Mouse (Mus musculus): ENCODE data around the gene Magi3. TPM values are rescaled to one million over a fixed set of nuclear protein-coding genes. Genes with fewer than 3 reads are reported as not detected.

Gene Magi3
- total RNA-seq, 2 experiments from 2014 or later, result 9.1 to 12.3 TPM

- DNase-seq, result no peak
Measured at GRCm38 (mm10) chr3:104189823-104190222, 30.4 kb downstream of the Magi3 start.

GRCm38 (mm10) chr3:104189234-104189633, 30.9 kb downstream of the Magi3 start:
- DNase-seq, result no peak

DNA sequence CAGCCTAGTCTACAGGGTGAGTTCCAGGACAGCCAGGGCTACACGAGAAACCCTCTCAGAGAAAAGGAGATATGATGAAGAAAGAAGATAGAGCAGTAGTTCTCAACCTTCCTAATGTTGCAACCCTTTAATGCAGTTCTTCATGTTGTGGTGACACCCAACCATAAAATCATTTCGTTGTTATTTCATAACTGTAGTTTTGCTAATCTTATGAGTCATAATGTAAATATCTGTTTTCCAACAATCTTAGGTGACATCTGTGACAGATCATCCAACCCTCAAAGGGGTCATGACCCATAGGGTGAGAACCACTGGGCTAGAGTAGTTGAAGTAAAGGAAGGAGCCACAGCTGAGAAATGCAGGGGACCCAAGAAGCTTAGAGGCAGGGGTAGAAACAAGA, 35.9 kb downstream of the Magi3 start:
- DNase-seq, result no peak

DNA sequence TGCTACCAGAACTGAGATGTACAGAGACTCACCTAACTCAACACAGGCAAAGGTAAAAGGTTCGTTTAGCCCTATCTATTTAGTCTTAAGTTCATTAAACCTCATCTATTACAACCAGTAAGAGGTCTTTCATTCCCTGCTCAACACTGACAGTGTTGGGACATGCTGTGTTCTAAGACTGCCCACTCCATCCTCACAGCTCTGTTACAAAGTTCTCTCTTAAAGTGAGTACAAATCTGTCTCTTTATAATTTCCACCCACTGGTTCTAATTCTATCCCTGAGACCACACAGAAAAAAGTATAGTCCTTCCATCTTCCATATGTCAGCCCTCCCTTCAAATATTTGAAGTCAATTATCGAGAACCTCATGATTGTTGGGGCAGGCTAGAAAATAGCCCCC, 36.5 kb downstream of the Magi3 start:
- no peak for DNase-seq

DNA sequence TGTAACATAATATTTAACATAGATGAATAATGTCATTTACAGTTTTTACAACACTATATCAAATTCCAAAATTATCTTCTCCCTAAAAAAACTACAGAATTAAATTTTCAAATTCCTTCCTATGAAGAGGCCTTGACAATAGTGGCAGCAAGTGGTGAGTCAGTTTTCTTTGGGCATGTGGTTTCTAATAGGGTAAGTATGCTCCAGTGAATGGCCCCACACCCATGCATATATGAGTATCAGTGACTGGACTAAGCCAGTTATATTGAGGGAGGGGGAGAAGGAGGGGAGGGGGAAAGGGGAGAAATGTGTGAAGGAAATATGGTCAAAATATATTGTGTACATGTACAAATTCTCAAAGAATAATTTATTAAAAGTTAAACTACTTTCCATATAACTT, 37.5 kb downstream of the Magi3 start:
- no peak for DNase-seq

DNA sequence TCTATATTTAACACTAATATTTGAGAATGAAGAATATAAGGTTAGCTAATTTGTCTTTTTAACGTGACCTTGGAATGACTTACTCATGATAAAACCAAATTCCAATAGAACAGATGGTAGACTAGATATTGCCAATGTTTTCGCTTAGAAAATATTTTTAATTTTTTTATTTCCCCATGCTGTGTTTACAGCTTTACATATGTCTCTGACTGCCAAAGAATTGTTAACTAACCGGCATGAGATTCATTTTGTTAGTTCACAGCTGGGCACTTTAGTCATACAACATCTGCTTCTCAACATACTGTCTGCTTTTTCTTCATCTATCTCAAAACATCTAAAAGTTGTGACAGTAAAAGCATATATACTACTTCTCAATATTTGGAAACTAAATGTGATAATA, 58.8 kb downstream of the Magi3 start:
- DNase-seq, result no peak

DNA sequence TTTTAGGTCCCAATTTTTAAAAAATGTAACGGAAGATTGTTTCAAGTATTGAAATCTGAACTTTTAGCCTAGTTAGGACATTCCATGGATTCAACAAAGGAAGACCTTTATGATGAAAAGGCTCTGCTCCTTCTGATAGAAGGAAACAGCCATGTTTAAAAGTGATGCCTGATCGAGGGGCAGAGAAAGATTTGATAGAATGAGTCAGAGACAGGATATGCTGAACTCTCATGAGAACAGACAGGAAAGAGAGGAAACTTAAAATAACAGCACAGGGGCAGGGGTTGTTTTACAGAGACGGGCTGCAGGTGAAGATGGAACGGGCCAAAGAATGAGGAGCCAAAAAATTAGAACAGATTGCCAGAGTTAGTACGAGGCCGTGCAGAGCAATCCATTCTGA, 59.6 kb downstream of the Magi3 start:
- DNase-seq, result no peak

GRCm38 (mm10) chr3:104150146-104150545, 70.0 kb downstream of the Magi3 start:
- no peak for DNase-seq

DNA sequence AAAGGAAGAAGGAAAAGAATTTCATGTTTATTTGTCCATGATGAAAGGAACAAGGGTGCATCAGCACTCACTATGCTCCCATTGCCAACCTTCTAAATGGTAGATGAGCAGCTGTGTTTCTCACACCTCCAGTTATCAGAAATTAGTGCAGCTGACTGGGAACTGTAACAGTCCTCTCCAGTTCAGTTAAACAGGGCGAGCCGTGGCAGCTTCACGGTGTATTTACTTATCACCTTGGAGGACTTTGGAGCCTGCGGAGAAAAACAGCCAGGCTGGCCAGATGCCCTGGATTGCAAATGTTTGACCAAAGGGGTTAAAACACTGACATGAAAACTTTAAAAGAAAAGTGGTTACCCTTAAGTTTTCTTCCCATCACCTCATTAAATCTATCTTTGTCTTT, 77.8 kb downstream of the Magi3 start:
- DNase-seq, result no peak

- DNase-seq, result no peak
Measured at GRCm38 (mm10) chr3:104138953-104139450, 81.2 kb downstream of the Magi3 start.

- no peak for DNase-seq
Measured at GRCm38 (mm10) chr3:104125628-104126027, 94.5 kb downstream of the Magi3 start.

GRCm38 (mm10) chr3:104123846-104124245, 96.3 kb downstream of the Magi3 start:
- no peak for DNase-seq

DNA sequence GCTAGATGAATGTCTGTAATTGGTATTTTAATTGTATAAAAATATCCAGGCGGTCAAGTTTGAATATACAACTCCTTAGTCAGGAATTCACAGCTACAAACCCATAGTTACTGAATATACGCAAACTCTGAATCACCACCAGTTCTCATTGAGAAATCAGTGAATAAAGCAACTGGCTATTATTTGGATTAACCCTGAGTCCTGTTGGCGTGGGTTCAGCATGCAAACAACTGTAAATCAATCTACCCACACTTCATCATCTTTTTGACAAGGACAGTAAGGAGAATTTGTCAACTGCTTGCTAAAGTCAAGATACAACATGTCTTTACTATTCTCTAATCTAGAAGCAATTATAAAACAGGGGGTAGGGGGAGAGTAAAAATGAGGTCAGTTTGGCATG, 110.7 kb downstream of the Magi3 start:
- DNase-seq, result no peak

- DNase-seq, result peak; percentile 31
Measured at GRCm38 (mm10) chr3:104104942-104105341, 115.2 kb downstream of the Magi3 start.

- no peak for DNase-seq
Measured at GRCm38 (mm10) chr3:104101721-104102120, 118.5 kb downstream of the Magi3 start.

DNA sequence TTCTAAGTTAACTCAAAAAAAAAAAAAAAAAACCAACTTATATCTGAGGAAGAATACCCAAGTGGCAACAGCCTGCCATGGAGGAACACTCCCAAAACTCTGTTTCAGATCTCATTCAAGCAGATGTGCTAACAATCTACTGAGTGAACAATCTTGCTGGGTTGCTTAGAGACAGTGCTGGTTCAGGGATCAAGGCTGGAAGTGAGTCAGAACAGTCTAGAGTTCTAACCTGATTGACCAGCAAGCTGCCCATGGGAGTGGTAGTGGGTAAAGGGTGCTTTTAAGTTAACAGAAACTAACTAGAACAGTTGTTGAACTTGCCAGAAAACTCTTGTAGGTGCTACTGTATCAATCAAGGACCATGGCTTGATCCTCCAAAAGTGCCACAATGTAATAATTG, 118.9 kb downstream of the Magi3 start:
- DNase-seq, result no peak

DNA sequence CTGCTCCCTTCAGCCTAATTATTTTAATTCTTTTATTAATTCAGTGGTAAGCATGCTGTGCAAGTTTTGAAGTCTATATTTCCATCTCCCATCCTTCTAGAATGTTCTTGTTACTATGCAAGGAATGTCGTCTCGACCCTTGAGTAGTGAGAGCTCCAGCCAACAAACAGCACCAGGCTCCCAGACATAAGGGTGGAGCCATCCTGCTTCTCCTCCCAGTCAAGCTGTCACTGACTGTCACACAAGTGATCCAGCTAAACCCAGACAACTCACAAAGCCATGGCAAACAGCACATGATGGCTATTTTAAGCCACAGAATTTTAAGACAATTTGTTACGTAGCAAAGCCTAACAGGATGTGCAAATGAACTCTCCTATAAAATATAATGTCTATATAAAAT, 124.2 kb downstream of the Magi3 start:
- DNase-seq, result no peak

GRCm38 (mm10) chr3:104094646-104095045, 125.5 kb downstream of the Magi3 start:
- DNase-seq, result no peak

DNA sequence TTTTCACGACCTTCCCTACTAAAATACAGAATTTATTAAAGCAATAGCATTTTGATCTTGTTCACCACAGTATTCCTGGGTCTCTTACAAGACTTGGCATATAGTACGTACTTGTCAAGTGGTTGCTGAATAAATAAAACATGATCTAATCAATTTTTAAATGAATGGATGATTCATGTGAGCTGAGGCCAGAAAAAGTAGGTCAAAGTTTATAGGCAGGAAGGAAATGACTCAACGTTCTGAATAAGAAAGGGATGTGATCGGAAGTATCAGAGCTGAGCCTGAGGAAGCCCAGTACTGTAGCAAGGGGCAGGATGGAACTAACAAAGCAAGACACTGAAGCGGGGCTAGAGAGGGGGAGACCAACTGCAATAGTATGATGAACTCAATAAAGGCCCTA, 127.4 kb downstream of the Magi3 start:
- DNase-seq, result no peak

GRCm38 (mm10) chr3:104082031-104082430, 138.1 kb downstream of the Magi3 start:
- DNase-seq, result no peak

- no peak for DNase-seq
Measured at GRCm38 (mm10) chr3:104078725-104079124, 141.4 kb downstream of the Magi3 start.

DNA sequence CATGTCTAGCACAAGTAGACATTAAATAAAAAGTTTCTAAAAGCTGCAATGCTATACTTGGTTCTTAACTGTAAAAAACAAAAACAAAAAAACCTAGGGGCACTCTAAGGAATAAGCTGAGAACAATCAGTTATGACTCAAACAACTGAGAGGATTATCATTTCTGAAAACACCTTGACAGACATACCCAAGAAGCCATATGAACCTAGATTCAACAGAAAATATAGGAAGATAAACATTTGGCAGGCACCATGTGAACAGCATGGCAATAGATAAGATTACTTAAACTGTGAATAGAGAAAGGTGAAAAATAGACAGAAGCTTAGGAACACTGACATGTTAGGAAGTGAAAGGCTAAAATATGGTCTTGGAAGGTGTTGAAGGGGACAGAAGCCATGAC, 150.8 kb downstream of the Magi3 start:
- DNase-seq, result no peak

DNA sequence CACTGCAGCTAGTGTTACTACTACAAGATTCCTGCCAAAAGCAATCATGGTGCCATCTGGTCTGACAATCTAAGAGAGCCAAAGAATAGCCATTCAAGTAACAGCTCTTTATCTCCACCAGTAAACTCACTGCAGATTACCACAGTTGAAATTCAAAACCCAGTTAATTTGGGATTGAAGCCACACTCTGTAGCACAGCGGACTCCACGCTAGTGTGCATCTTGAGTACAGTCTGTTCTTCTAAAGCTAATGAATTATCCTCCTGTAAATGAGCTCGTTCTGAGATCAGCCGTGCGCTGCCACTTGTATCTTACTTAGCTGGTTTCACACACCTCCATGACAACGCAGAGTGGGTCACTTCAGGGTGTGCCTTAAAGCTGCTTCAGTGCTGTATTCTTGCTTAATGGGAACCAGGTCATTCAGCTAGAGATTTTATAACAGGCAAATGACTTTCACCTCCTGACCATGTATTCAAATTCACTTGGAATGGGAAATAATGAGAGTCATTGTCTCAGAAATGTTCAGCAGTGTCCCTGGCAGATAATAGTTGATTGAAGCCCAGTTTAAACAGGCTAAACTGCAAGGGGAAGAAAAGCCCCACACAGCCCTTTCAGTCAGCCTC, 161.1 kb downstream of the Magi3 start:
- no peak for DNase-seq

DNA sequence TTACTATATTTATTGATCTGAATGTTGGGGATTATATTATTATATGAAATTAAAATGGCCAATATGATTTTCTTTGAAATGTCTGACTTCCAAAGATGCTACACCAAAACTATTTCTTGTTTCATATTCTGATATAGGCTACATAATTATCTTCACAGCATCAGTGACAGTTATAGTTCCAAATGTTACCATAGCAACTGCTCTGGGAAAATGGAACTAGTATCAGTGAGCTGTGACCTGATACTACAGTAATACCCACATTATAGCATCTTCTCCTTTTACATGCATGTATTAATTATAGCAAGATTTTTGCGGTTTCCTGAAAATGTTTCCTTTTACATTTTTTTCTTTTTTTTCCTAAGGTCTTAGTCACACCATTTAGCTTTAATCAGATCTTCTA, 187.4 kb downstream of the Magi3 start:
- no peak for DNase-seq

- DNase-seq, result no peak
Measured at GRCm38 (mm10) chr3:104032086-104032485, 188.1 kb downstream of the Magi3 start.
